Mouse (Mus musculus) adrenal gland, adult 18-20 months (tissue): ENCODE results near the gene D930048N14Rik. TPM values are rescaled to one million over a fixed set of nuclear protein-coding genes. Genes with fewer than 3 reads are reported as not detected.
"Not testable (repeated sequence)": the region's sequence is repeated elsewhere in the genome, so short reads cannot be mapped to it uniquely, and the experiment has no call there.

Experiments used
- DNase-seq, 2 experiments: peaks; one replicate each; pipeline ENCODE4 v3.0.0; 2021 to 2022; ENCODE audit warnings: low spot score in 2 of 2
- long read RNA-seq, 2 experiments: library from polyadenylated mRNA; stranded (forward); transcript quantifications; one replicate each; pipeline ENCODE4 v2.0.0; 2021
- total RNA-seq, 2 experiments: library from RNA; stranded (reverse); gene quantifications; 1 replicate in 1 of 2; 2 replicates in 1 of 2; pipeline ENCODE4 v1.2.3; 2021

Gene D930048N14Rik
- 1 to 10 TPM; 1.3 TPM for total RNA-seq
- long read RNA-seq, experiment 1, partial matches to known transcripts = 0 of 1 reads
- long read RNA-seq, experiment 1, other reads (novel, unspliced or antisense) = 1 of 1 reads
- long read RNA-seq, experiment 2, partial matches to known transcripts = 0 of 1 reads
- long read RNA-seq, experiment 2, other reads (novel, unspliced or antisense) = 1 of 1 reads

DNA sequence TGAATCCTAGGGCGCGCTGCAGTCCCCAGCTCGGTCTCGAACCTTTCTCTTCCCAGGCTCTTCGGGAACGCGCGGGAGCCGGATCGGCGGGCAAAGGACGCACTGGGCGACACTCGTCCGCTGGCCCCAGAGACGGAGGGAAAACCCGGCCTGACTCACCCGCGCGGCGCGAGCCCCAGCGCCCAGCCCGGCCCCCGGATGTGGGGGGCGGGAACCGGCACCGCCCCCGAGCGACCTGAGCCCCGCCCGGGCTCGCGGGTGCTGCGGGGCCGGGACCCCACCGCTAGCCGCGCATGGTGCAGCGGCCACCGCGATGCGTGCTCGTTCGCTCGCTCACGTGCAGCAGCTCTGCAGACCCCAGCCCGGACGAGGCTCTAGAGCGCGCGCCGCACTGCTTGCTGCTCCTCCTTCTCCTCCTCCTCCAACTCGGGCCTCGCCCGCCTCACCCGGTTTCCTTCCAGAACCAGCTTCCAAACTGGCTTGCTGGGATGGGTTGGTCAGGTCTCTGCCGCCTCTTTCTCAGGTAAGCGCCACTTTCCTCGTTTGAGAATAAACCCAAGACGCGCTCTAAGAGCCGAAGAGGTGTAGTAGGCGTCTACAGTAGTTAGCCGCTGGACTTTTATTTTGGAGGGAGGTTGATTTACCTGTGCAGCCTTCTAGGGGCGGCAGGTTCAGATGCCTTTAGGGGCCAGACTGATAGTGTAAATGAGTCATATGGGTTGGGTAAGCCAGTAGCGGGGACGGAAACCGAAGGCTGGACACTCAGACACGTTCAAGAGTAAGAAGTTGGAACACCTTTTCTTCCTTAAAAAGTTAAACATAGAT lies at the start of gene D930048N14Rik, which contains the start of gene N4bp3:
TSS of gene D930048N14Rik (plus strand) at position 264 of the 825 bp plus-strand sequence.
TSS of gene N4bp3 (minus strand) at position 152 of the 825 bp plus-strand sequence.
- DNase-seq = peak; percentile 85 to 86

- no peak for DNase-seq
These were observed 48.5 kb upstream of the D930048N14Rik start for GRCm38 (mm10) chr11:51602253-51602652.

GRCm38 (mm10) chr11:51605602-51606446 lies 44.9 kb upstream of the D930048N14Rik start:
- DNase-seq = peak; percentile 87 to 88

GRCm38 (mm10) chr11:51606447-51607095 lies 44.2 kb upstream of the D930048N14Rik start, which contains the start of gene Hnrnpab:
TSS of gene Hnrnpab (minus strand) at chr11:51606847.
- DNase-seq = peak; percentile 94 to 96

GRCm38 (mm10) chr11:51607096-51607738 lies 43.5 kb upstream of the D930048N14Rik start:
- no peak for DNase-seq

DNA sequence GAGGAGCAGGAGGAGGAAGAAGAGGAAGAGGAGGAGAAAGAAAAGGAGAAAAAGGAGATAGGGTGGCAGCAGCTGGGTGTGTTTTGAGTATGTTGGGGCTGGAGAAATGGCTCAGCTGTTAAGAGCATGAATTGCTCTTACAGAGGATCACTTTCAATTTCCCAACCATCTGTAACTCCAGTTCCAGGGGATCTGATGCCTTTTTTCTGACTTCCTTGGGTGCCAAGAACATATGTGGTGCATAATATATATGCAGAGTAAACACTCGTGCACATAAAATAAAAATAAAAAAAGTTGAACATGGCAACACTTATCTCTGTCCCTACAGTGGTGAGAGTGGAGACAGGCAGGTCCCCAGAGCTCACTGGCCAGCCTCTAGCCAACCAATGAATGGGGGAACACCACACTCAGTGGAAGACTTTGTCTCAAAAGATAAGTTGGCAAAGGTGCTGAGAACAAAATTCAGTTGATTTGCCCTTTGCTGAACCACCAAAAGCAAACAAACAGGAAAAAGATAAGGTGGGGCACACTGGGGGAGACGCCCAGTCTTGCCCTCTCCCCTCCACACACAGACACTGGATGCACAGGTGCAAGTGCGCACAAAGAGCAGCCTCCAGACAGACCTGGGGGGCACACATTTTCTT lies 41.4 kb upstream of the D930048N14Rik start:
- DNase-seq = no peak

DNA sequence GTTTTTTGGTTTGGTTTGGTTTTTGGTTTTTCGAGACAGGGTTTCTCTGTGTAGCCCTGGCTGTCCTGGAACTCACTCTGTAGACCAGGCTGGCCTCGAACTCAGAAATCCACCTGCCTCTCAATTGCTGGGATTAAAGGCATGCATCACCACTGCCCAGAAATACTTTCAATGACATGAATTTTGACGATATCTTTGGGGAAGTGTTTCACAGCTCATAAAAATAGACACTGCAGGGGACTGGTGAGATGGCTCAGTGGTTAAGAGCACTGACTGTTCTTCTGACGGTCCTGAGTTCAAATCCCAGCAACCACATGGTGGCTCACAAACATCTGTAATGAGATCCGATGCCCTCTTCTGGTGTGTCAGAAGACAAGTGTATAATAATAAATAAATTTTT lies 40.8 kb upstream of the D930048N14Rik start:
- not testable (repeated sequence) for DNase-seq

- no peak for DNase-seq
These were observed 36.5 kb upstream of the D930048N14Rik start for GRCm38 (mm10) chr11:51614256-51614655.

DNA sequence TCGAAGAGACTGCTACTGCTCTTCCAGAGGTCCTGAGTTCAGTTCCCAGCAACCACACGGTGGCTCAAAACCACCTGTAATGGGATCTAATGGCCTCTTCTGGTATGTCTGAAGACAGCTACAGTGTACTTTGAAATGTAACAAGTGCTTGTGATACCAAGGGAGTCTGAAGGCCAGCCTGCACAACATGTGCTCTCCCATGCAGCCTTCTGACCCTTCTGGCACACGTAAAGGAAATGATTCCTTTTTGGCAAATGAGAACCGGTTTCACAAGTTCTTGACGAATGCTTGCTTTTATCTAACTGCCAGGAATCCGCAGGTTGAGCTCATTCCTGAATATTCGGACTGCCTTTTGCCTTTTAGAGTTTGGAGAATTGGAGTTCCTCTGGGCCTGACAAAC lies 35.6 kb upstream of the D930048N14Rik start:
- DNase-seq = no peak

DNA sequence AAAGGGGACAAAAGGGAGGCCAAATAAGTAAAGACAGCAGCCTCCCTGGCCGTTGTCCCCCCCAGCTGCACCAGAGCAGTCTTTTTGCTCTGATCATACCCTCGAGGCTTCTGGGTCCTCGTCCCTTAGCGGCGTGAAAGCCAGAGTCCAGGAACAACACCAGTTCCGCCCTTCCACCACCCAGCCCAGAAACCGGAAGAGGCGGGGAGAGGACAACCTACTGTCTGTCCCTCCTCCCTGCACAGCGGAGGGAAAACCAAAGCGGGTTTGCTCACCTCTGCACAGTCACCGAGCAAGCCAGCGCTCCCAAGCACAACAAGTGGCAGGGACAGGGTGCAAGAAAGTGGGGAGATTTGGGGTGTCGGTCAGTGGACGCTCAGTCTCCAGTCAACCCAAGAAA lies 35.2 kb upstream of the D930048N14Rik start:
- DNase-seq = peak; percentile 65 to 74

DNA sequence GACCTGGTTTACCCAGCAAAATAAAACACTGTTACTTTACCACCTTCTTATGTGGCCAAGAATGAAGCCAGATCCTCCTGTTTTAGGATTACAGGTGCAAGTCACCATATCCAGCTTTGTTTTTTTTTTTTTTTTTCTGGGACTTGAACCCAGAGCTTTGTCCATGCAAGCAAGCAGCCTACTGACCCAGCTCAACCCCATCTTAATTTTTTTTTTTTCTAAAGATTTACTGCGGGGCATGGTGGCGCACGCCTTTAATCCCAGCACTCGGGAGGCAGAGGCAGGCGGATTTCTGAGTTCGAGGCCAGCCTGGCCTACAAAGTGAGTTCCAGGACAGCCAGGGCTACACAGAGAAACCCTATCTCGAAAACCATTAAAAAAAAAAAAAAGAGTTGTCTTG lies 34.6 kb upstream of the D930048N14Rik start:
- not testable (repeated sequence) for DNase-seq

DNA sequence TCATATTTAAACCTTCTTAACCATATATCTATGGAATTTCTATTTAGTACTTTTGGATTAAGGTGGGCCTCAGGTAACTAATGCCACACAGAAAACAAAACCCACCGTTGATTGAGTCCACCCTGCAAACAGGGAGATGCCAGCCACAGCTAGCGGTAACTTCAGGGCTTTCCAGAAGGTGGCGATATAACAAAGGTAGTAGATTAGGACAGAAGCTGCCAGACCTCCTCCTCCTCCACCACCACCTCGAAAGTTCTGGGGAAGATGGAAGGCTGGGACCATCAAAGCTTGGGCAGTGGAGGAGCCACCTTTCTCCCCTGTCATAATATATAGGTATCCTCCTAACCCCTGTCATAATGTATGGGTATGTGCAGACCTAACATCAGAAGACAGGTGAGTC lies 33.1 kb upstream of the D930048N14Rik start:
- peak; percentile 56 to 60 for DNase-seq

DNA sequence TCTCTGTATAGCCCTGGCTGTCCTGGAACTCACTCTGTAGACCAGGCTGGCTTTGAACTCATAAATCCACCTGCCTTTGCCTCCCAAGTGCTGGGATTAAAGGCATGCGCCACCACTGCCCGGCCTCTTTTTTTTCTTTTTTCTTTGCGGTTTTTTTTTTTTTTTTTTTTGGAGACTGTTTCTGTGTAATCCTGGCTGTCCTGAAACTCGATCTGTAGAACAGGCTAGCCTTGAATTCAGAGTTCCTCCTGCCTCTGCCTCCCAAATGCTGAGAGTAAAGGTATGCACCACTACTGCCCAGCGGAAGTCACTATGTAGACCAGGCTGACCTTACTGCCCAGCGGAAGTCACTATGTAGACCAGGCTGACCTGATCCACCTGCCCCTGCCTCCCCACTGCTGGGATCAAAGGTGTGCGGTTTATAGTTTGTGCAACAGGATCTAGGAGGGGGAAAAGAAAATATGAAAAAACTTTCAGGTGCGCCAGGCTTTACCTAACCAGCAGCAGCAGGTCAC lies 31.8 kb upstream of the D930048N14Rik start:
- no peak for DNase-seq

DNA sequence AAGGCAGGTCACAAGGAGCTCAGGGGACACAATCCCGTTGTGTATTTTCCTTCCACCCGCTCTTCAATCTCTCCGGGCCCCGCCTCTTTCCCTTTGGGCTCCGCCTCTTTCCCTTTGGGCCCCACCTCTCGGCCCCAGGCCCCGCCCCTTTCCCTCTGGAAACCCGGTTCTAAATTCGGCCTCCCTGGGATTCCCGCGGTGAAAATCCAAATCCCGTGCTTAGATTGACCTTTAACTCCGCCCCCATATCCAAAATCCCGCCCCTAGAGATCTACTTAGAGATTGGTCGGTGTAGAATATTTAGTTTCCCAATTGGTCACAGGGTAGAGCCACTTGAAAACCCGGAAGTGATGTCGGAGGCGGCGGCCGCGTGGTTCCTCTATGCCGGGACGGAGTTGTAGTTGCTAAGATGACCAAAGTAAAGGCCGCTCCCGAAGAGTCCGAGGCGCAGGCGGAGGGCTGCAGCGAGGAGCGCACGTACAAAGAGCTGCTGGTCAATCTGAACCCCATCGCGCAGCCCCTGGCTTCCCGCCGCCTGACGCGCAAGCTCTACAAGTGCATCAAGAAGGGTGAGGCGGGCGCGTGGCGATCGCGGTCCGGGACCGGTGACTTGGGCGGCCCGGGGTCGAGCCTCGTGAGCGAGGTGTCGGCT lies 31.2 kb upstream of the D930048N14Rik start, which contains the start of gene Nhp2:
TSS of gene Nhp2 (plus strand) at position 327 of the 652 bp plus-strand sequence.
- DNase-seq = peak; percentile 90

GRCm38 (mm10) chr11:51620084-51620483 lies 30.7 kb upstream of the D930048N14Rik start:
- no peak for DNase-seq

DNA sequence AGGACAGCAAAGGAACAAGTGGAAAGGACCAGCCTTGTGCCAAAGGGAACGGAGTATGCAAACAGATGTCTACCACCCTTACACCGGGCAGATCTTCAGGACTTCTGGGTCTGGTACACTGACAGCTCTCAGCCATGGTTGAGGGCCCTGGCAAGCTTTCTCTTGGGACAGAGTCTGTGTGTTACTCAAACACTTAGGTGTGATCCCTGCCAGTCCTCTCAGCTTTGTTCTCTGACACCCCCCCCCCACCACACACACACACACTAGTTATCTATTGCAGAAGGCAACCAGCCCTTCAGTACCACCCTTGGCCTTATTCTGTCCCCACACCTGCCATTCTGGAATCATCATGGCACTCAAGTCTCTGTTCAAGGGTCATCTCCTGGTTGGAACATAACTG lies 29.0 kb upstream of the D930048N14Rik start:
- DNase-seq = no peak

DNA sequence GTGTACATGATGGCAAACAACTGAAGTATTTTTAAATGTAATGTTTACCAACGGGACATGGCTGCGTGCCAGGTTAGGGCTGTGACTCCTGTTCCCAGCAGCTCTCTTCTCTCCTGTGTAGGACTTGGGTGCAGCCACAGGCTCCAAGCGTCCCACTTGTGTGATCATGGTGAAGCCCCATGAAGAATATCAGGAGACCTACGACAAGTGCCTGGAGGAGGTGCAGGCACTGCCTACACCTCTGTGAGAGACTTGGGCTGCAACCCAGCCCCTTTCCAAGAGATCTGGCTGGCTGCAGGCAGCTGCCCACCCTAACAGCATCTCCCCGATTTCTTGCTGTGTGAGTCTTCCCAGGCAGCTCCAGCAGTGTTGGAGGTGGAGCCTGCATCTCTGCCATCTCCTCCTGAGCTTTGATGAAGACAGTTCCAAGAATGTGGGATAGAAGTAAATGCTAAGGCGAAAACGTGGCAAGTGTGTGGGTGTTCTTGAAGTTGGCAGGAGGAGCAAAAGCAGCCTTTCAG lies 27.7 kb upstream of the D930048N14Rik start:
- DNase-seq = no peak

GRCm38 (mm10) chr11:51625187-51625820 lies 25.4 kb upstream of the D930048N14Rik start:
- no peak for DNase-seq
